Mouse (Mus musculus) right cerebral cortex, postnatal 4 days (tissue): ENCODE measurements around the gene Nup205.

ENCODE experiments used
- DNase-seq: peaks from one replicate; pipeline ENCODE4 v3.0.0-alpha.2; 2022

Gene Nup205

GRCm38 (mm10) chr6:35288920-35289319 lies 111.7 kb downstream of the Nup205 start:
- no peak for DNase-seq

- DNase-seq, result no peak
Observed at GRCm38 (mm10) chr6:35289676-35290075, 112.5 kb downstream of the Nup205 start.

GRCm38 (mm10) chr6:35294964-35295363 lies 117.7 kb downstream of the Nup205 start:
- DNase-seq, result no peak

- DNase-seq, result peak; percentile 33
Observed at GRCm38 (mm10) chr6:35297001-35297400, 119.8 kb downstream of the Nup205 start.
